ENCODE assay signal across 20 mouse cellular contexts in the genomic region with DNA sequence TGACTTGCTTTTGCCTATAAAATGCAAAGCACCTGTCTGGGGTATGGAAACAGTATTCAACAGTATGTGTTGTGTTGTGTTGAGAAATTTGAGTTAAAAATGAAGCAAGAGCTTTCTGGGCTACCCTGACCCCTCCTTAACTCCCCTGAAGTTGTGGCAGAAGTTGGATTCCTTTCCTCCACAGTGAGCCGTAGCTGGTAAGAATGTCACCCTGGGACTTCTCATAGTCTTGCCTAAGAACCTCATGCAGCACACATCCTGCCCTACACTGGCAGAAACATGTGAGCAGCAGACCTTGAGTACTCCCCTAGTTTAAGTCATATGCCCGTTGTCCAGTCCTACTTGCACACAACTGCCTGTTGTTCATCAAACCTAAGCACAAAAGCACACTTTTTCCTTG.
"Had no signal": no experiment of that assay in that cellular context is flagged by ENCODE, and none has a peak within 500 bp of the region (broad histone marks: within the 10 kb centered on the region; RNA-seq: fewer than 3 reads in every experiment).

No protein-coding gene starts in this region.

- H3K36me3 ChIP-seq: liver, embryonic 15.5 days; midbrain, embryonic 10.5 days; midbrain, embryonic 12.5 days; neural tube, embryonic 13.5 days; neural tube, embryonic 15.5 days had no signal

- H3K27me3 ChIP-seq: liver, embryonic 15.5 days; midbrain, embryonic 12.5 days; neural tube, embryonic 13.5 days; neural tube, embryonic 15.5 days had no signal

- ATAC-seq: midbrain, embryonic 16.5 days had no signal

- H3K27ac ChIP-seq: liver, embryonic 15.5 days; midbrain, embryonic 10.5 days; midbrain, embryonic 12.5 days; neural tube, embryonic 13.5 days; neural tube, embryonic 15.5 days had no signal

- H3K4me3 ChIP-seq: liver, embryonic 15.5 days; midbrain, embryonic 10.5 days; midbrain, embryonic 12.5 days; myocyte; neural tube, embryonic 13.5 days; neural tube, embryonic 15.5 days had no signal

- DNase-seq: lung, adult 18-20 months; lung, embryonic 14.5 days; lung, postnatal 10 days; lung, postnatal 4 days; midbrain, embryonic 14.5 days; retina, postnatal 1 day; right cerebral cortex, adult 18-20 months; right cerebral cortex, postnatal 25 days; right cerebral cortex, postnatal 4 days; spleen, adult 18-20 months; thymus, adult 2 months; thymus, postnatal 25 days; thymus, postnatal 4 days had no signal

- H3K9me3 ChIP-seq: liver, embryonic 15.5 days; midbrain, embryonic 10.5 days; midbrain, embryonic 12.5 days; neural tube, embryonic 13.5 days; neural tube, embryonic 15.5 days had no signal

- H3K4me1 ChIP-seq: midbrain, embryonic 12.5 days had no signal
